Mouse (Mus musculus) kidney, postnatal 36 days (tissue): ENCODE measurements around the gene Cldn9.
A peak's percentile ranks its signal among the peaks of the same experiment; 100 is the strongest.

Experiments used
- DNase-seq, 2 experiments: peaks; one replicate each; pipeline ENCODE4 v3.0.0; 2021 to 2022; ENCODE audit warnings: mixed read lengths in 2 of 2

Gene Cldn9

DNA sequence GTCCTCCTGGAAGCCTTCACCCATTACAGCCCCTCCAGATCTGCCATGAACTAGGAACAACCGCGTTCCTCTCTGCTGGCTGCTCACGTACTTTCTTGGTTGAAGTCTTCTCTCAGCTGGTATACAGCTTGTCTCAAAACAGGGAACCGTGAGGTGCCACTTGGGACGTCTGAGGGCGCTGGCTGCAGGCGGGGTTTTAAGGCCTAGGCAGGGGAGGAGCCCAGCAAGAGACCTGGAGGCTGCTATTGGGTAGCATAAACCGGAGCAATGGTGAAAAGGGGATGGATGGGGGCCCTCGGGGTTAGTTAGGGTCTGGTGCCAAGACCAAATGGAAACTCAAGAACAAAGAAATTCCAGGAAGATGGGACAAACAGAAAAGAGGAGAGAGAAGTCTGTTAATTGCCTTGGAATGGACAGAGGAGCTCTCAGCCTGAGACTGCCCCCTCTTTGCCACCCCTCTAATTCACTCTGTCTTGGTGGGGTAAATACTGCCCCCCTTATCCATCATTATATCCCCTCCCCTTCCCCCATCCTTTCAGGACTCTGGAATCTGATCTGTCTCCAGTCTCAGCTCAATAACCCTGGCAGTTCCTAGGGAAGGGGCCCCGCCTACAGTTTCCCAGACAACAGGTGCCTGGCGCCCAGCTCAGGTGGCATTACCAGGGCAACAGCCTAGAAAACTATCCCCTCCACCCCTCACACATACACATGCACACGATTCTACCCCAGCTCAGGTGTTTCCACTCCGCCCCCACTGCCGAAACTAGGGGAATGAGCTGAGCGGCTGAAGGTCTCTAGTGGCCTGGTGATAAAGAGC lies at the start of gene Cldn9:
Gene Cldn9, minus strand, starts transcription at position 171 of the 817 bp plus-strand sequence.
- peak in 1 of 2 experiments; percentile 36 for DNase-seq

DNA sequence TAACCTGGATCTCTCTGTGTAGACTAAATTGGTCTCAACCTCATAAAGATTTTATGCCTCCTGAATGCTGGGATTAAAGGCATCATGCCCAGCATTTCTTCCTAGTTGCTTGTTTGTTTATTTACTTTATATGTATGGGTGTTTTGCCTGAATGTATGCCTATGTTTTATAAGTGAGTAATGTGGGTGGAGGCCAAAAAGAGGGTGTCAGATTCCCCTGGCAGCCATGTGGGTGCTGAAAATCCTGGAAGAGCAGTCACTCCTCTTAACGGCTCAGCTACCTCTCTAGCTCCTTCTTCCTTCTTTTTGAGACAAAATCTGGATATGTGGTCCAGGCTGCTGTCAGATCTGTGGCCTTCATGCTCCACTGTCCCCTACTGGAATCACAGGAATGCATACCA lies 46.6 kb upstream of the Cldn9 start:
- no peak for DNase-seq

DNA sequence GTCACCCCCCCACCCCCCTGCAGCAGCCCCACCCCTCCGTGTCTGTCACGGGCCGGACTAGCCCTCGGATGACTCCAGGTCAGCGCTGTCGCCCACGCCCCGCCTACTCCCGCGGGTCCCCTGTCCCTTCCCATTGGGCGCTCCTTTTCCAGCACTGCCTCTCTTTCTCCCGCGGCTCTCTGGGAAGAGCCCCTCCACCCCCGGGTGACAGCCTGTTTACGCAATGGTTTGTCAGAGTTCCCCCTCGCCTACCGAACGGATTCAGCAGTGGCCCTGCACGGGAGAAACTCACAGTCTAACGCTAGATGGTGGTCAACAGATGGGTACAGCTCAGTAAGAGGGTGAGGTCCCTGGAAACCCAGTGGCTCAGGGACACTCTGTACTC lies 42.9 kb upstream of the Cldn9 start:
- DNase-seq: peak; percentile 79

DNA sequence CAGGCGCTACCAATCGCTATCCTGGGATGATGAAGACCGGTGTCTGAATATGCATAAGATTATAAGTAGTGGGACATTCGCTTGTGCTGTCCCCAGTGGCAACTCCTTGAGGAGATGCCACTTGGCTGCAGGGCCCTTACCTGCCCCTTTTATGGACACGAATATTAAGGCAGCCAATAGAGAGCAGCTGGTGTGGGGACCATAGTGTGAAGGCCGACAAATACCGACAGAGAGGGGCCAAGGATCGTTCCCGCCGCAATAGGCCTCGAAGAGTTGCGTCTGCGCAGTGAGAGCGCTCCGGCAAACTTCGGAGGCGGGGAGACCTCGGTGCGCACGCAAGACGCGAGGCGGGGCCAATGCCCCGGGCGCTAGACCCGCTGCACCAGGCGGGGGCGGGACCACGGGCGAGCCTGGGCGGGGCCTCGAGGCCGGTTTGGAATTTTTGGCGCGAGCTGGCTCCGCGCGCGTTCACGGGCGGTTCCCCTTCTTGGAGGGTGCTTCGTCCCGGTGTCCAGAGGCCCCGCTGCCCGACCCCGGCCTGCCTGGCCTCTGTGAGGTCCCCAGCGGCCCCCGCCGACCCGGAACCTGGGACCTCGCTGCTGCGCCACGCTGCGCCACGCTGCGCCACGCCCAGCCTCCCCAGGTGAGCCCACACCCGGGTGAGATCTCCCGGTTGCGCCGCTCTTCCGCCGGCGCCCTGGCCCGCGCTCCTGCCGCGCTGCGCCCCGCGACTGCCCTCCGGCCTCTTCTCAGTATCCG lies 42.4 kb upstream of the Cldn9 start, which contains the start of gene Pkmyt1:
Gene Pkmyt1, plus strand, starts transcription at position 338 of the 759 bp plus-strand sequence.
- peak; percentile 94 to 98 for DNase-seq

DNA sequence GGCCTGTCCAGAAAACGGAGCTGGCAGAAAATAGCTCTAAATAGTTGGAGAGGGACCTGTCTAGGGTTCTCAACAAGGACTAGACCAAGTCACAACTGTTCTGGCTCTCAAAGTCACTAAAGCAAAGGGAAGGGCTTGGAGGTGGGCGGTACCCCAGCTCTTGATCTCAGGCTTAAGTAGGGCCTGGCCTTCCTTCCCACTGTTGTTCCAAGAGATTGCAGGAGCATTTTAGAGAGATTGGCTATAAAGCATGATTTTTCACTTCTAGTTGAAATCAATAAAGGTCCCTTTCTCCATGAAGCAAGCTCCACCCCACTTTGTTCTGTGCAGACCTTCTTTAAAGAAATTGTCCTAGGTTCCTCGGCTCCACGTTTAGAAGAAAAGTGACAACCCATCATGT lies 41.7 kb upstream of the Cldn9 start:
- no peak for DNase-seq

DNA sequence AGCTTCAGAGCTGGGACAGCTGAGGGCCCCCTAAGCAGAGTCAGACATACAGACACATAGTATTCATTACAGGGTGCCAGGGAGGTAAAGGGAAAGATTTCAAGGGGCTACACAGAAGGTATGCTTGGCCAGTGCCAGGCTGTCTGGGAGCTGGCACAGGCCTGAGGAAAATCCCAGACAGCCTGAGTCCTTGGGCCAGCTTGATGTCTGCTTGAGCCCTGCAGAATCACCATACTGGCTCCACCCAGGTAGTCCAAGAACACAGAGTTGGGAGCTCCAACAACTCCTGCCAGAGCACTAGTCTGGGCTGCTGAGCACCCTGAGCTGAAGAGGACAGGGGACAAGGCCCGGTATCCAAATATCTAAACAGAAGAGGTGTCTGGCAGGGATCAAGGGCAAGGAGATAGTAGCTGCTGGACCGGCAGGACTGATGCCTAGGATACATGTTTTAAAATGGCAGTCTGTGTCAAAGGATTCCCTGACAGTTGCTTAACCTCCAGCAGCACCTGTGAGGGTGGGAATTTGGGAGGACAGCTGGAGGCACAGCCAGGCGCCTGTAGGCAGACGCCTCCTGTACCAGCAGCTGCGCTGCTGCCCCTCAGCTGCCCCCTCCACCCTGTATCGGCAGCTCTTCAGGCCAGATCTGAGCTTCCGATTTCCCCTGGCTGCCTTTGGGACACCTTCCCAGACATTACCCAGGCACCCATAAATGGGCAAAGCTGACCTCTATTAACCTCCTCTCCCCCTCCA lies 38.7 kb upstream of the Cldn9 start, which contains the start of gene 1520401A03Rik:
Gene 1520401A03Rik, minus strand, starts transcription at position 408 of the 750 bp plus-strand sequence.
- no peak for DNase-seq

GRCm38 (mm10) chr17:23721886-23722285 lies 38.1 kb upstream of the Cldn9 start:
- DNase-seq: no peak

- no peak for DNase-seq
These were observed 35.6 kb upstream of the Cldn9 start for GRCm38 (mm10) chr17:23719455-23719854.

DNA sequence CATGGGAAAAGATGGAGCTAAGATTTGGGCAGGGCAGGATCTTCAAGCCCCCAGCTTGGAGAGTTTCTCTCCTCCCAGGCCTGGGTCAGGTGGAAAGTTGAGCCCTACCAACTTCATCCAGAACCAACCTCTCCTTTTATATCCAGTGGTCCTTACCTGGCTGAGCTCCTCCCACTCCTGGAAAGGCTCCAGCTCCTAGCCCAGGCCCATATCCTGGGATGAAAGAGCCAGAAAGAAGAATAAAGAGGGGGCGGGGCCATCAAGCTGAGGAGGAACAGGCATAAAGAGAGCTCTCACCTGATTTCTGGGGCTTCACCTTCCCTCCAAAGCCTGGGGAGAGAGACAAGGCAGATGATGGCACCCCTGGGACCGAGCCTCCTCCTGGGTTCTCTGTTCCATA lies 33.2 kb upstream of the Cldn9 start:
- no peak for DNase-seq

DNA sequence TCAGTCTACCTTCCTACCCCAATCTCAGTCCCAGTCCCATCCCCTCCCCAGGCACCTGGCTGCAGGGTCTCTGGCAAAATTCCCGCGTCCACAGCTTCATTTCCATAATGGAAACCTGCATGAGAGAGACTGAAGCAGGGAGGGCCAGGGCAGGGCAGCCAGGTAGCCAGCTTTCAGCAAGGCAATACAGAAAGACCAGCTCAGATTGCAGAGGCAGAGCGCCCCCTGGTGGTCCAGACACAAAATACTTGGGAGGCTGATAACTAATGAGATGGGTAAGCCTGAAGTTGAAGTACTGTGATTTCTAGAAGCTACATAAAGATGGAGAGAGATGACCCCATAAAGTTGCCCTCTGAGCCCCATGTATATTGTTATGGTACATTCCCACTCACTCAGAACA lies 22.4 kb upstream of the Cldn9 start:
- peak; percentile 69 to 90 for DNase-seq

DNA sequence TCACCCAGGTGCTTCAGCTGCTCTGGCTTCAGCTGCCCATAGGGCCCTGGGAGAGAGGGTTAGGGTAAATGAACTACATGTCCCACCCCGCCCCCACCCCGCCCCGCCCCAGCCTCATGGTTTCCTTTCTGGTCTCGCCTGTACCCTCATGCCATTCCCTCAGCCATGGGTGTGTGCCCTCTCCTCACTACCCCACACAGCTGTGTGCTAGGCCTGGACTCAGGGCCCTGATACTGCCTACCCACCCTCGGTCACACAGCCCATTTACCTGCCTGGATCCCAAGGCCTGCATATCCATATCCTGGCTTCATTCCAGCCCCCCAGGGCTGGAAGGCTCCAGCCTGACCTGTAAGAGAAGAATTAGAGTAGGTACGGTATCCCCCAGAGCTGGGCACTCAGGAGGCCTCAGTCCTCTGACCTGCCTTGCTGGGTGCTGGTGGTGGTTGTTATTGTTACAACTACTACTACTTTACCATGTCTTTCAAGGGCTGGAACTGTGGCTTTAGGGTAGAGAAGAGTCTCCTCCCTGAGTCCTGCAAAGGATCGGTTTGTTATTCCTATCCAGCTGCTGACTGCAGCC lies 21.8 kb upstream of the Cldn9 start:
- no peak for DNase-seq

- DNase-seq: no peak
These were observed 20.9 kb upstream of the Cldn9 start for GRCm38 (mm10) chr17:23704741-23705140.

GRCm38 (mm10) chr17:23703301-23703700 lies 19.5 kb upstream of the Cldn9 start:
- no peak for DNase-seq

- peak; percentile 96 to 97 for DNase-seq
These were observed 16.3 kb upstream of the Cldn9 start for GRCm38 (mm10) chr17:23700079-23700478.

DNA sequence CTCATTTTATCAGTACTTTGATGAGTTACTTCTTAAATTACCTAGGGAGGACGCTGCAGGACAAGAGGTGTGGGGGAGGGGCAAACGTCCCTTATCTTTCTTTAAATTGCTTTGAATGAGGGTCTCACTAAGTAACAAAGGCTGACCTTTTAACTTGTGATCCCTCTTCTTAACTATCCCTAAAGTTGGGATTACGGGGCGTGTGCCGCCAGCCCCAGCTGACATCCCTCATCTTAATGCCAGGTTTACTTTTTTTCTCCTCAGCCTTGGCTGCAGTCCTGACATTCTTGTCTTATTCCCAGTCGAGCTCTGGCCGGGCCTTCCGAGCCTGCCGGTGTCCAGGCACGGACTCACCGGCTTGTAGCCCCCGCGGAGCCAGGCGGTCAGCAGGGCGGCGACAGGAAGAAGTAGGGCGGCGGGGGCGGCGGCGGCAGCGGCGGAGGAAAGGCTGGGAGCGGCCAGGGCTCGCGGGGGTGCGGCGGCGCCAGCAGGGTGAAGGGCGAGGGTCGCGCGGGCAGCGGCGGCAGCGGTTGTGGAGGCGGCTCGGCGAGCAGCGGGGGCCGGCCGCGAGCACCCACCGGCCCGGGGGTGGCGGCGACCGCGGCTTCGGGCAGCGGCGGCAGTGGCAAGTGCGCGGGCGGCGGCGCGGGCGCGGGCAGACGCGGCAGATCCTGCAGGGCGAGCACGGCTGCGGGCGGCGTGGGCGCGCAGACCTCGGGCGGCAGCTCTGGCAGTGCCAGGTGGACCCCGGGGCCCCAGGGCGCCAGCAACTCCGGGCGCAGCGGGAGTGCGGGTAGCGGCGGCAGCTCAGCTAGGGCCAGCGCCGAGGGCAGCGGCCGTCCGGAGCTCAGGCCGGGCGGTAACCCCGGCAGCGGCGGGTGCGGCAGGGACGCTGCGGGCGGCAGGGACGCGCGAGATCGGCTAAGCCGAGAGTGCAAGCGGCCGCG lies 15.6 kb upstream of the Cldn9 start:
- peak; percentile 49 to 72 for DNase-seq

- no peak for DNase-seq
These were observed 12.0 kb upstream of the Cldn9 start for GRCm38 (mm10) chr17:23695801-23696200.

DNA sequence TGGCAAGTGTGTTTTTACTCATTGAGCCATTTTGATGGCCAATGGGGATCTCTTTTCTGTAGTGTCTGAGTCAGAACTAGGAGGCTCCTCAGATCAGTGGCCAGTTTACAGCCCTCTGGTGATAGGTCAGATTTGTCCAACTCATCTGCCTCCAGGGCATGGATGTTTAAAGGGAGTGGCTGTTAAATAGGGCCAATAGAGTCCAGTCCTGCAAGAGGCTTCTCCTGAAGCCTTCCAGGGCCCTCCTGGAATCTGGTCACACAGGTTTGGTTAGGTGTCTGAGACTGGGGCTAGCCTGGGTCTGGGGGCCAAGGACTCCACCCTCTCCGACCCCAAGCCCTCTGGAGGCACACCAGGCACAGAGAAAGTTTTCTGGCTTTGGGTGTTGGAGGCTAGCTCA lies 10.7 kb upstream of the Cldn9 start:
- no peak for DNase-seq

DNA sequence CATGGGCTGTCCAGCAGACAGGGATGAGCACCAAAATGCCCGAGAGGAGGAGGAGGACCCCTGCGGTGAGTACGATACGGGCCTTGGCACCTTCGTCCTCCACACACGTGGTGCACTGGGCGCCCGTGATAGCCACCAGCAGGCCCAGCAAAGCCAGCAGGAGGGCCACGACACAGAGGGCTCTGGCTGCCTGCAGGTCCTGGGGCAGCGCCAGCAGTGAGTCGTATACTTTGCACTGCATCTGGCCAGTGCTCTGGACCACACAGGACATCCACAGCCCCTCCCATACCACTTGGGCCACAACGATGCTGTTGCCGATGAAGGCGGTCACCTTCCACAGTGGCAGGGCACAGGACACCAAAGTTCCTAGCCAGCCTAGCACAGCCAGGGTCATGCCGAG lies 600 bp downstream of the Cldn9 start:
- DNase-seq: peak in 1 of 2 experiments; percentile 34

- DNase-seq: no peak
These were observed 1.3 kb downstream of the Cldn9 start for GRCm38 (mm10) chr17:23682530-23682929.

DNA sequence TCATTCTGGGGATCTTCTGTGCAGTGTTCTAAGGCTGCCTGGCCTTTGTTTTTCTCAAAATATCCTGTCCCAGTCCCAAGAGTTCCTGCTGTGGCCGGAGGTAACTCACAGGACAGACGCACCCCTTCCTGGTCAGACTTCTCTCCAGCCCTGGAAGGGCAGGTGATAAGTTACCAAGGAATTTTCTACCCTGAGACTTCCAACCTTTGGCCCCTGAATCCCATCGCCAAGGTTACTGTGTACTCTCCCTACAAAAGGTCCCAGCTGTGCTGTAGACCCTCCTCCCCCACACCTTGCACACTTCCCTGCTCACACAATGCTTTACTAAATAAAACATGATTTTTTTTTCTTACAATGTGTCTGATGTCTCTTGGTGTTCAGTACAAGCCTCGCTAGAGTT lies 1.7 kb downstream of the Cldn9 start:
- peak in 1 of 2 experiments; percentile 60 for DNase-seq

- peak in 1 of 2 experiments; percentile 65 for DNase-seq
These were observed 2.7 kb downstream of the Cldn9 start for GRCm38 (mm10) chr17:23681086-23681485.

DNA sequence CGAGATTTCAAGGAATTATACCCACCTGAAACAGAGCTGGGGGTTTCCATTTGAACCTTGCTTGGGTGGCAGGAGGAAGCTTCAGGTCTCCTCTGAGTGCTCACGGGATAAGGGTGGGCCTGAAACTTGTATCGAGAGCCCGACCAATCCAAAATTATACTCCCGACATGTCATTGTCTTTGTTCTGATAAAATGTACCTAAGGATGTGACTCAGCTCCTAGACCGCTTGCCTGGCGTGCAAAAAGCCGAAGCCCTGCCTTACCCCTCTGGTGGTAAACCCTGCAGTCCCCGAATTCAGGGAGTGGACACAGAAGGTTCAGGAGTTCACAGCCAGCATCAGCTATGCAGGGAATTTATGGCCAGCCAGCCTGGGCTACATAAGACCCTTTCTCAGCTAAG lies 3.5 kb downstream of the Cldn9 start:
- DNase-seq: no peak
